Mouse (Mus musculus) embryonic facial prominence, embryonic 14.5 days (tissue): Measurements from ENCODE around the gene Rhox3e. TPM values are rescaled to one million over a fixed set of nuclear protein-coding genes. Genes with fewer than 3 reads are reported as not detected.
A peak's percentile ranks its signal among the peaks of the same experiment; 100 is the strongest.
"Not testable (repeated sequence)": the region's sequence is repeated elsewhere in the genome, so short reads cannot be mapped to it uniquely, and the experiment has no call there.

Experiments used
- ATAC-seq: fragments of 200-750 bp; cut with Nextera tagmentation; 2 replicates; pipeline ENCODE4 v1.8.0; 2017; ENCODE audit warnings: low read depth, moderate number of reproducible peaks, moderate TSS enrichment
- DNase-seq: peaks from one replicate; pipeline ENCODE4 v3.0.0-alpha.2; 2015; ENCODE audit warnings: low spot score
- H3K27ac ChIP-seq: fragments of 300-500 bp; sonication (generic); replicated peaks from 2 replicates; pipeline ENCODE4 v1.5.1; 2014; ENCODE audit warnings: low read depth, mild to moderate bottlenecking, low read length, moderate library complexity
- H3K27me3 ChIP-seq: fragments of 300-500 bp; sonication (generic); replicated peaks from 2 replicates; pipeline ENCODE4 v1.6.1; 2014; ENCODE audit warnings: low read length; ENCODE audit not compliant: control insufficient read depth, insufficient read depth
- H3K36me3 ChIP-seq: fragments of 300-500 bp; sonication (generic); 2 replicates; pipeline ENCODE4 v1.6.1; 2014; ENCODE audit warnings: low read length, mixed read lengths; ENCODE audit not compliant: control insufficient read depth, insufficient read depth
- H3K4me1 ChIP-seq: fragments of 300-500 bp; sonication (generic); 2 replicates; pipeline ENCODE4 v1.6.1; 2014; ENCODE audit warnings: antibody characterized with exemption, low read length; ENCODE audit not compliant: control insufficient read depth, insufficient read depth
- H3K4me2 ChIP-seq: fragments of 300-500 bp; sonication (generic); 2 replicates; pipeline ENCODE4 v1.6.1; 2014; ENCODE audit warnings: low read depth, mild to moderate bottlenecking, low read length, moderate library complexity, mixed read lengths
- H3K4me3 ChIP-seq: fragments of 300-500 bp; sonication (generic); 2 replicates; pipeline ENCODE4 v1.5.1; 2014; ENCODE audit warnings: low read depth, mild to moderate bottlenecking, low read length
- H3K9ac ChIP-seq: fragments of 300-500 bp; sonication (generic); 2 replicates; pipeline ENCODE4 v1.6.1; 2014; ENCODE audit warnings: low read depth, mild to moderate bottlenecking, low read length, moderate library complexity, mixed read lengths
- H3K9me3 ChIP-seq: fragments of 300-500 bp; sonication (generic); 2 replicates; pipeline ENCODE4 v1.6.1; 2016; ENCODE audit warnings: low read length; ENCODE audit not compliant: control insufficient read depth
- WGBS: fragments of 180-500 bp; shearing (Covaris S2); extraction: QIAGEN DNeasy Blood & Tissue Kit; methylation state at CpG from one replicate; pipeline ENCODE4 v1.1.7; 2014; 5-methylcytosine and 5-hydroxymethylcytosine counted together
- polyA plus RNA-seq: library from polyadenylated mRNA; unstranded; fragments of >200 nt; fragmentation: Nextera tagmentation; extraction: Ambion mirVana; gene quantifications from 2 replicates; pipeline ENCODE4 v1.2.1, GENCODE M21; 2014

The Rhox3e gene
- polyA plus RNA-seq, result not detected in 2 replicates

DNA sequence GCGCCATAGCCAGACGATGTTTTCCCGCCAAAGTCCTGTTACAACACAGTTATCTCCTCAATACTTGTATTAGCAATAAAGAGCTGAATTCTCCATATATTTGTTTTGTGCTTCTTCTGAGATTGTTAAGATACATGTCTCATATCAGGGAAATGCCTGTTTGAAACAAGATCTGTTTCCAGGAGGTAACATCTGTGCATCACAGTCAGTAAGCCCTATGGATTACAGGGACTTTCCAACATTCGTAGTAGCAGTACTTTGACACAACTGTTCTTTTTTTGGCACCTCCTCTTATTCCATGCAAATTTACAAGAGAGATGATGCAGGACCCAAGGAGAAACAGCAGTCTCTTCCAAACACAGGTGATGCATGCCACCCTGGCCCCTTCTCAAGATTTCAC is at the start of gene Rhox3e:
Rhox3e (plus strand) TSS at position 301 of the 400 bp plus-strand sequence.
- no CpG with 5 or more reads among the region's 4 CpGs for WGBS
- ATAC-seq, H3K9me3 ChIP-seq, H3K4me1 ChIP-seq, H3K4me2 ChIP-seq, DNase-seq, H3K4me3 ChIP-seq, H3K27me3 ChIP-seq, H3K9ac ChIP-seq, H3K27ac ChIP-seq, H3K36me3 ChIP-seq: not testable (repeated sequence)

DNA sequence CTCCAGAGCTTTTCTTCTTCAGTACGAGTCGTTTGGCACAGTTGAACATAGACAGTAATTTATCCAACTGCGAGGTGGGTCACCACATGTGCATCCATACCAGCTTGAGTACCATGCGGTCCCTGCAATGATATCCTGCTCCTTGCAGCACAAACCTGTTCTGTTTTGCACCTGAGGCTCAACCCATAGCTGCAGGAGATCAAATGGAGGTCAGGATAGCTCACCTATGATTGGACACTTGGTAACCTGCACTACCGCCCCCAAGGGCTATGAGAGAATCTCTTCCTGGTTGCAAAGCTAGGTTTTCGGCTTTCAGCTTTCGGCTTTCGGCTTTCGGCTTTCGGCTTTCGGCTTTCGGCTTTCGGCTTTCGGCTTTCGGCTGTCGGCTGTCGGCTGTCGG is 27.8 kb upstream of the Rhox3e start, which contains the start of gene Rhox4d:
Rhox4d (plus strand) TSS at position 301 of the 400 bp plus-strand sequence.
- WGBS, result 97% methylated on average over 12 of the region's 18 CpGs
- ATAC-seq, DNase-seq: not testable (repeated sequence)

DNA sequence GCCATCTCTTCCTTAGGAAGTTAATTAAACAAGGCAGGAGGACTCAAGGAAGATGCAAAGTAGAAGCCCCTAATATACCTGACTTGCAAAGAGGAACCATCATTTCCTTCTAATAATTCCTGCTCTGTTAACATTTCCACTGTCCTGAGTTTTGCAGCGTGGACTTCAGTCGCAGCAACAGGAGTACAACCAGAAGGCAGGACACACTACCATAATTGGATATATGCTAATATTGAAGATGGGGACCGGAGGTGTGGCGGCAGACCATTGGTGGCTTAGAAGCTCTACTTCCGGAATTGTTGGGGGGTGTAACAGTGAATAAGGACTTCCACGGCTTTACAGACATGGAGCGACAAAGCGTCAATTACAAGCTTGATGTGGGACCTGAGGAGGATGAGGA is 11.7 kb upstream of the Rhox3e start, which contains the start of gene Rhox2e:
Rhox2e (plus strand) TSS at position 301 of the 400 bp plus-strand sequence.
- H3K36me3 ChIP-seq, DNase-seq, H3K4me3 ChIP-seq, H3K27ac ChIP-seq, H3K9ac ChIP-seq, H3K4me1 ChIP-seq, ATAC-seq, H3K27me3 ChIP-seq, H3K9me3 ChIP-seq, H3K4me2 ChIP-seq: not testable (repeated sequence)
- 82% methylated on average over 2 of the region's 8 CpGs for WGBS

More for the DNA sequence above, 27.8 kb upstream of the Rhox3e start, which contains the start of gene Rhox4d:
- not testable (repeated sequence) for H3K4me1 ChIP-seq, H3K4me2 ChIP-seq, H3K27ac ChIP-seq, H3K9ac ChIP-seq, H3K36me3 ChIP-seq, H3K4me3 ChIP-seq, H3K9me3 ChIP-seq, H3K27me3 ChIP-seq

DNA sequence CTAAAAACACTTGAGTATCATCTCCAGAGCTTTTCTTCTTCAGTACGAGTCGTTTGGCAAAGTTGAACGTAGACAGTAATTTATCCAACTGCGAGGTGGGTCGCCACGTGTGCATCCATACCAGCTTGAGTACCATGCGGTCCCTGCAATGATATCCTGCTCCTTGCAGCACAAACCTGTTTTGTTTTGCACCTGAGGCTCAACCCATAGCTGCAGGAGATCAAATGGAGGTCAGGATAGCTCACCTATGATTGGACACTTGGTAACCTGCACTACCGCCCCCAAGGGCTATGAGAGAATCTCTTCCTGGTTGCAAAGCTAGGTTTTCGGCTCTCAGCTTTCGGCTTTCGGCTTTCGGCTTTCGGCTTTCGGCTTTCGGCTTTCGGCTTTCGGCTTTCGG is 15.3 kb downstream of the Rhox3e start, which contains the start of gene Rhox4e:
Rhox4e (plus strand) TSS at position 301 of the 400 bp plus-strand sequence.
- not testable (repeated sequence) for H3K27ac ChIP-seq, ATAC-seq, H3K4me3 ChIP-seq, H3K4me2 ChIP-seq, H3K9me3 ChIP-seq, H3K4me1 ChIP-seq, H3K36me3 ChIP-seq, H3K9ac ChIP-seq, H3K27me3 ChIP-seq, DNase-seq
- 90% methylated on average over 10 of the region's 18 CpGs for WGBS

DNA sequence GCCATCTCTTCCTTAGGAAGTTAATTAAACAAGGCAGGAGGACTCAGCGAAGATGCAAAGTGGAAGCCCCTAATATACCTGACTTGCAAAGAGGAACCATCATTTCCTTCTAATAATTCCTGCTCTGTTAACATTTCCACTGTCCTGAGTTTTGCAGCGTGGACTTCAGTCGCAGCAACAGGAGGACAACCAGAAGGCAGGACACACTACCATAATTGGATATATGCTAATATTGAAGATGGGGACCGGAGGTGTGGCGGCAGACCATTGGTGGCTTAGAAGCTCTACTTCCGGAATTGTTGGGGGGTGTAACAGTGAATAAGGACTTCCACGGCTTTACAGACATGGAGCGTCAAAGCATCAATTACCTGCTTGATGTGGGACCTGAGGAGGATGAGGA is 29.3 kb downstream of the Rhox3e start, which contains the start of gene Rhox2f:
Rhox2f (plus strand) TSS at position 301 of the 400 bp plus-strand sequence.
- not testable (repeated sequence) for H3K36me3 ChIP-seq, H3K4me1 ChIP-seq, H3K9me3 ChIP-seq, H3K27me3 ChIP-seq, H3K4me2 ChIP-seq, H3K9ac ChIP-seq, DNase-seq, H3K27ac ChIP-seq, H3K4me3 ChIP-seq, ATAC-seq
- 87% methylated on average over 4 of the region's 8 CpGs for WGBS

DNA sequence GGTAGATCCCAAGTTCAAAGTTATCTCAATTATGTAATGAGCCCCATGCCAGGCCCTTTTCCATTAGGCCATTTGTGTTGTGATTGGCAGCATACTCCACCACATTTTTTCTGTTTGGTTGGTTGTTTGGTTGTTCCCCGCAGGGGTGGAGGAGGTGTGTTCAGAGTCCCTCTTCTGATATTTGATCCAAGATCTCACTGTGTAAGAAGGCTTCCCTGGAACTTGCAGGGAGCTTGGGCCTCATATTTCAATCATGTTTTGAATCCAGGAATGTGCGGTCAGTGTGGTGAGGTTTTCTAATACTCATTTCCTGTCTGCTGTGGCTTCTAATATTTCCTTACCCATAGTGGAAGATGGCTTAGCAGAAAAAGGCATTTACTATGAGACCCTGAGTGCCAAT is 30.8 kb downstream of the Rhox3e start:
- not testable (repeated sequence) for H3K4me3 ChIP-seq, H3K4me2 ChIP-seq, H3K27me3 ChIP-seq, H3K36me3 ChIP-seq, H3K4me1 ChIP-seq, H3K27ac ChIP-seq, H3K9ac ChIP-seq, ATAC-seq, H3K9me3 ChIP-seq
- 37% methylated on average over 2 of the region's 2 CpGs for WGBS
- peak; percentile 16 for DNase-seq

DNA sequence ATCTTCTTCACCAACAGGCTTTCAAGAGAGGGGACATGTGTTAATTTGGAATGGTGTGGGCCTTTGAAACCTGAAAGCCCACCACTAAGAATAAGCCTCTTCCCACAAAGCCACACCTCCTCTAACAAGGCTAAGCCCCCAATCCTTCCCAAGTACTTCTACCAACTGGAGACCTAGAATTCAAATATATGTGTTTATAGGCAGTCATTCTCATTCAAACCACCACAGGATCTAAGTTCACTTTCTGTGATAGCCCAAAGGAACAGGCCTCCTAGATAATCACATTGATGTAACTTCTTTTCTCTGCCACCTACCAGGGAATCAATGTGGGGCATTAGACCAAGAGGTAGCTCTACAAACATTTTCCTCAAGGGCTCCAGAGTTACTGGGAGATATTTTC is 38.9 kb downstream of the Rhox3e start, which contains the start of gene Rhox3f:
Rhox3f (plus strand) TSS at position 301 of the 400 bp plus-strand sequence.
- not testable (repeated sequence) for H3K36me3 ChIP-seq, H3K27ac ChIP-seq, H3K27me3 ChIP-seq, H3K4me2 ChIP-seq, ATAC-seq, H3K4me3 ChIP-seq, H3K9ac ChIP-seq, H3K9me3 ChIP-seq, DNase-seq, H3K4me1 ChIP-seq

Other genes with a start within 250 kb of the Rhox3e start
- not detected in 2 replicates for gene Rhox3a2, start 162.0 kb upstream of the Rhox3e start, polyA plus RNA-seq
- 0.81 and 1.0 TPM in 2 replicates for gene Rhox4a2, start 151.2 kb upstream of the Rhox3e start, polyA plus RNA-seq
- not detected in 2 replicates for gene Rhox2b, start 130.0 kb upstream of the Rhox3e start, polyA plus RNA-seq
- 0.40 and 0.68 TPM in 2 replicates for gene Rhox4b, start 109.5 kb upstream of the Rhox3e start, polyA plus RNA-seq
- 0.73 TPM in 1 of 2 replicates, not detected in the other for gene Rhox2c, start 88.3 kb upstream of the Rhox3e start, polyA plus RNA-seq
- 0.22 TPM in 1 of 2 replicates, not detected in the other for gene Rhox3c, start 83.4 kb upstream of the Rhox3e start, polyA plus RNA-seq
- not detected in 2 replicates for gene Rhox4c, start 61.7 kb upstream of the Rhox3e start, polyA plus RNA-seq
- not detected in 2 replicates for gene Rhox2d, start 48.6 kb upstream of the Rhox3e start, polyA plus RNA-seq
- not detected in 2 replicates for gene Rhox4d, start 27.7 kb upstream of the Rhox3e start, polyA plus RNA-seq
- gene Rhox2e, start 11.6 kb upstream of the Rhox3e start, polyA plus RNA-seq, result 0.22 TPM in 1 of 2 replicates, not detected in the other
- not detected in 2 replicates for gene Rhox4e, start 15.4 kb downstream of the Rhox3e start, polyA plus RNA-seq
- gene Rhox2f, start 29.4 kb downstream of the Rhox3e start, polyA plus RNA-seq, result not detected in 2 replicates
- not detected in 2 replicates for gene Rhox3f, start 39.0 kb downstream of the Rhox3e start, polyA plus RNA-seq
- not detected in 2 replicates for gene Rhox4f, start 65.7 kb downstream of the Rhox3e start, polyA plus RNA-seq
- not detected in 2 replicates for gene Rhox3g, start 86.6 kb downstream of the Rhox3e start, polyA plus RNA-seq
- not detected in 2 replicates for gene Rhox2g, start 101.5 kb downstream of the Rhox3e start, polyA plus RNA-seq
- not detected in 2 replicates for gene Rhox4g, start 109.3 kb downstream of the Rhox3e start, polyA plus RNA-seq
- gene Rhox3h, start 126.7 kb downstream of the Rhox3e start, polyA plus RNA-seq, result not detected in 2 replicates
- gene Rhox2h, start 131.3 kb downstream of the Rhox3e start, polyA plus RNA-seq, result not detected in 2 replicates